Mouse (Mus musculus): ENCODE results near the gene Neu1. TPM values are rescaled to one million over a fixed set of nuclear protein-coding genes. Genes with fewer than 3 reads are reported as not detected.

Neu1 gene
- polyA plus RNA-seq, 1 experiment from 2014 or later = 19.6 TPM

DNA sequence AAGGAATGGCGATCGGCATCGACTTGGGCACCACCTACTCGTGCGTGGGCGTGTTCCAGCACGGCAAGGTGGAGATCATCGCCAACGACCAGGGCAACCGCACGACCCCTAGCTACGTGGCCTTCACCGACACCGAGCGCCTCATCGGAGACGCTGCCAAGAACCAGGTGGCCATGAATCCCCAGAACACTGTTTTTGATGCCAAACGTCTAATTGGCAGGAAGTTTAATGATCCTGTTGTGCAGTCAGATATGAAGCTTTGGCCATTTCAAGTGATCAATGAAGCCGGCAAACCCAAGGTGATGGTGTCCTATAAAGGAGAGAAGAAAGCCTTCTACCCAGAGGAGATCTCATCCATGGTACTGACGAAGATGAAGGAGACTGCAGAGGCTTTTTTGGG is 45.9 kb downstream of the Neu1 start:
- ATAC-seq (ENCODE audit: low FRiP score, low TSS enrichment) = no peak
- H3K36me3 ChIP-seq (ENCODE audit: control insufficient read depth, insufficient read depth, low read length) = no peaks in the 10 kb centered on the region

DNA sequence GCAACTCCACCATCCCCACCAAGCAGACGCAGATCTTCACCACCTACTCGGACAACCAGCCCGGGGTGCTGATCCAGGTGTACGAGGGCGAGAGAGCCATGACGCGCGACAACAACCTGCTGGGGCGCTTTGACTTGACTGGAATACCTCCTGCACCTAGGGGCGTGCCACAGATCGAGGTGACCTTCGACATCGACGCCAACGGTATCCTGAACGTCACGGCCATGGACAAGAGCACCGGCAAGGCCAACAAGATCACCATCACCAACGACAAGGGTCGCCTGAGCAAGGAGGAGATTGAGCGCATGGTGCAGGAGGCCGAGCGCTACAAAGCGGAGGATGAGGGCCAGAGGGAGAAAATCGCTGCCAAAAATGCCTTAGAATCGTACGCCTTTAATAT is 47.2 kb downstream of the Neu1 start:
- Histone ChIP-seq H3K27ac (ENCODE audit: low read depth, low read length) (no peak overlapping the region), H3K27me3 (ENCODE audit: control insufficient read depth, insufficient read depth, low read length) (no peaks in the 10 kb centered on the region), H3K36me3 (ENCODE audit: control insufficient read depth, insufficient read depth, low read length) (no peaks in the 10 kb centered on the region), H3K4me2 (replicated peaks; ENCODE audit: low read depth, low read length) (no peak overlapping the region), H3K9me3 (ENCODE audit: control insufficient read depth, low read length) (no peaks in the 10 kb centered on the region), H3K4me3 (ENCODE audit: low read length) (no peak overlapping the region), H3K9ac (ENCODE audit: low read depth, low read length) (no peak overlapping the region), H3K4me1 (ENCODE audit: control insufficient read depth, insufficient read depth, low read length) (peaks cover 8% of the 10 kb centered on the region; the same call in 1 of the 2 replicates)
- 89% methylated on average over 27 of the region's 27 CpGs for WGBS
- ATAC-seq (ENCODE audit: low FRiP score, low TSS enrichment) = no peak

More for the DNA sequence above, 45.9 kb downstream of the Neu1 start:
- Histone ChIP-seq H3K27ac (ENCODE audit: low read depth, low read length) (no peak overlapping the region), H3K27me3 (ENCODE audit: control insufficient read depth, insufficient read depth, low read length) (no peaks in the 10 kb centered on the region), H3K4me1 (ENCODE audit: control insufficient read depth, insufficient read depth, low read length) (0 out of 2 replicates have a peak, but pooled peaks cover 5% of the 10 kb centered on the region), H3K9me3 (ENCODE audit: control insufficient read depth, low read length) (no peaks in the 10 kb centered on the region), H3K9ac (ENCODE audit: low read depth, low read length) (no peak overlapping the region), H3K4me2 (replicated peaks; ENCODE audit: low read depth, low read length) (no peak overlapping the region), H3K4me3 (ENCODE audit: low read length) (no peak overlapping the region)
- WGBS = 91% methylated on average over 20 of the region's 20 CpGs

DNA sequence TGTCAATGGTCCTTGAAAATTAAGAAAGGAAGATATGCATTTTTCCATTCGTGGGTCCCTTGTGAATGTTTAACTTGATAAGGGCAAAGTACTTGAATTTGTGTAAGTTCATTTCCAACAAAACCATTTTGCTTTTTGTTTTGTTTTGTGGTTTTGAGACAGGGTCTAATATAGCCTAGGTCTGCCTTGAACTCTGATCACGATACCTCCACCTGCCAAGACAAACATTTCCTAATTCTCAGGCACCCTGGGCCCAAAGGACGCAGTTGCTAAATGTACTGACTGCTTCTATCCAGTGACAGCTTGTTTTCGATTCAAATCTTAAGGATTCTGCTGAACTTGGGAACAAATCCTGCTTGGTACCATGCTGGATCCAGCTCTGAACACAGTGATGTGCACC is 48.6 kb downstream of the Neu1 start:
- no peak overlapping the region for H3K4me2 ChIP-seq (replicated peaks; ENCODE audit: low read depth, low read length)
- H3K27ac ChIP-seq (ENCODE audit: low read depth, low read length) = no peak overlapping the region
- no peaks in the 10 kb centered on the region for H3K27me3 ChIP-seq (ENCODE audit: control insufficient read depth, insufficient read depth, low read length)
- H3K9ac ChIP-seq (ENCODE audit: low read depth, low read length) = no peak overlapping the region
- ATAC-seq (ENCODE audit: low FRiP score, low TSS enrichment) = no peak
- no peaks in the 10 kb centered on the region for H3K36me3 ChIP-seq (ENCODE audit: control insufficient read depth, insufficient read depth, low read length)
- no peak overlapping the region for H3K4me3 ChIP-seq (ENCODE audit: low read length)
- H3K4me1 ChIP-seq (ENCODE audit: control insufficient read depth, insufficient read depth, low read length) = peaks cover 8% of the 10 kb centered on the region; the same call in 1 of the 2 replicates
- H3K9me3 ChIP-seq (ENCODE audit: control insufficient read depth, low read length) = no peaks in the 10 kb centered on the region
- WGBS = 92% methylated on average over 4 of the region's 4 CpGs

DNA sequence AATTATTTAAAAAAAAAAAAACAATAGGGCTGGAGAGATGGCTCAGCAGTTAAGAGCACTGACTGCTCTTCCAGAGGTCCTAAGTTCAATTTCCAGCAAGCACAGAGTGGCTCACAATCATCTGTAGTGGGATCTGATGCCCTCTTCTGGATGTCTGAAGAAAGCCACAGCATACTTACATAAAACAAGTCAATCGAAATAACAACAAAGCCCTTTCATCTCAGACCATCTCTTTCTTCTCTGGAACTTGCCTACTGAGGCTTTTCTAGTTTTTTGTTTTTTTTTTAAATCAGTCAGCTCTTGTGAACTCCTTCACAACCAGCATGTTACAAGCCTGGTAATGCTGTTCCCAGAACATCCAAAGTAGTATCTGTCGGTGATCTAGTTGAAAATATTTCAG is 49.6 kb downstream of the Neu1 start:
- H3K4me1 ChIP-seq (ENCODE audit: control insufficient read depth, insufficient read depth, low read length) = peaks cover 8% of the 10 kb centered on the region; the same call in 1 of the 2 replicates
- peak overlapping the region; percentile 84 for H3K4me3 ChIP-seq (ENCODE audit: low read length)
- H3K9me3 ChIP-seq (ENCODE audit: control insufficient read depth, low read length) = no peaks in the 10 kb centered on the region
- H3K9ac ChIP-seq (ENCODE audit: low read depth, low read length) = peak overlapping the region; percentile 94; the same call in 1 of the 2 replicates
- H3K36me3 ChIP-seq (ENCODE audit: control insufficient read depth, insufficient read depth, low read length) = peaks cover 8% of the 10 kb centered on the region
- 23% methylated on average over 2 of the region's 2 CpGs for WGBS
- no peaks in the 10 kb centered on the region for H3K27me3 ChIP-seq (ENCODE audit: control insufficient read depth, insufficient read depth, low read length)
- no peak for ATAC-seq (ENCODE audit: low FRiP score, low TSS enrichment)
- peak overlapping the region; percentile 99; the same call in 1 of the 2 replicates for H3K27ac ChIP-seq (ENCODE audit: low read depth, low read length)
- peak overlapping the region; percentile 71 for H3K4me2 ChIP-seq (replicated peaks; ENCODE audit: low read depth, low read length)

DNA sequence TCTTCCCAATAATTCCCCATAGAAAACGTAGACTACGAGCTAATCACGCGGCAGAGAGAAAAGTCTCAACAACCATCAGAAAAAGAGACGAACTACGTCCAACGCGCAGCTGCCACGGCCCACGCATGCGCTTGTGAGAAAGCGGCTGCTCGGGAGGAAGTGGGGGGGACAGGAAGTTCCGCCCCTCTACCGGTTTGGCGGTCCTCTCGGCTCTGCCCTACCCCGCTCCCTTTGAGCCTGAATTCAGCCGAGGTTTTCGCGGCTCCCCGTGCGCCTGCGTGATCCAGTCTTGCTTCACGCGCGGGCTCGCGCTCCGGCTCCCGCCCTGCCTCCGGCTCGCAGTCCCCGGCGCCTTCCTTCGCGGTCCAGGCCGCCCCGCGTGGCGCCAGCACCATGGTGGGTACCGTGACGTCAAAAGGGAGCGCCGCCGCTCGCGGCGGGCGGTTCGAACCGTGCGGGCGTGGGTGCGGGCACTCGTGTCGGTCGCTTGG is 50.7 kb downstream of the Neu1 start, which contains the start of gene Lsm2:
Lsm2 (plus strand) TSS at position 173 of the 491 bp plus-strand sequence.
- Histone ChIP-seq H3K36me3 (ENCODE audit: control insufficient read depth, insufficient read depth, low read length) (peaks cover 19% of the 10 kb centered on the region), H3K27me3 (ENCODE audit: control insufficient read depth, insufficient read depth, low read length) (no peaks in the 10 kb centered on the region), H3K4me3 (ENCODE audit: low read length) (peak within 1 kb of the TSS; percentile 84), H3K27ac (ENCODE audit: low read depth, low read length) (peak within 1 kb of the TSS; percentile 99), H3K9me3 (ENCODE audit: control insufficient read depth, low read length) (no peaks in the 10 kb centered on the region), H3K4me2 (replicated peaks; ENCODE audit: low read depth, low read length) (peak within 1 kb of the TSS; percentile 71), H3K4me1 (ENCODE audit: control insufficient read depth, insufficient read depth, low read length) (peaks cover 8% of the 10 kb centered on the region; the same call in 1 of the 2 replicates), H3K9ac (ENCODE audit: low read depth, low read length) (peak within 1 kb of the TSS; percentile 94)
- ATAC-seq (ENCODE audit: low FRiP score, low TSS enrichment) = peak; percentile 95
- 1% methylated on average over 57 of the region's 58 CpGs for WGBS

DNA sequence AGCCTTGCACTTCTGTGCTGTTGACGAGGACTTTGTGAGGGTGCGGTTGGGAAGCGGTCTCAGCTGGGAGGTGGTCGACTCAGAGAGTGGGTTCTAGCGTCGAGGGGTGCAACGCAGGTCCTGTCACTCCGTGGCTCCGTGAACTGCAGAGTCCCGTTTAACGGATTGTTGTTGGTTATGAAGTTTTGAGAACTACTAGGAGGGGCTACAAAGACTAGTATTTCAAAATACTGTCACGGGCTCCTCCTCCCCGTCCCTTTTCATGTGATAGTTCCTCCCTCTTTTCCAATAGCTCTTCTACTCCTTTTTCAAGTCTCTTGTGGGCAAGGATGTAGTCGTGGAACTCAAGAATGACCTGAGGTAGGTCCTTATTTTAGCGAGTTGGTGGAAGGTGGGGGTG is 51.3 kb downstream of the Neu1 start:
- H3K9me3 ChIP-seq (ENCODE audit: control insufficient read depth, low read length) = no peaks in the 10 kb centered on the region
- peak overlapping the region; percentile 71 for H3K4me2 ChIP-seq (replicated peaks; ENCODE audit: low read depth, low read length)
- H3K4me3 ChIP-seq (ENCODE audit: low read length) = peak overlapping the region; percentile 84
- no peak; the same call in 1 of the 2 replicates for ATAC-seq (ENCODE audit: low FRiP score, low TSS enrichment)
- peaks cover 20% of the 10 kb centered on the region for H3K36me3 ChIP-seq (ENCODE audit: control insufficient read depth, insufficient read depth, low read length)
- H3K4me1 ChIP-seq (ENCODE audit: control insufficient read depth, insufficient read depth, low read length) = peaks cover 8% of the 10 kb centered on the region; the same call in 1 of the 2 replicates
- peak overlapping the region; percentile 99 for H3K27ac ChIP-seq (ENCODE audit: low read depth, low read length)
- H3K27me3 ChIP-seq (ENCODE audit: control insufficient read depth, insufficient read depth, low read length) = no peaks in the 10 kb centered on the region
- under 1% methylated on average over 15 of the region's 15 CpGs for WGBS
- H3K9ac ChIP-seq (ENCODE audit: low read depth, low read length) = peak overlapping the region; percentile 94

DNA sequence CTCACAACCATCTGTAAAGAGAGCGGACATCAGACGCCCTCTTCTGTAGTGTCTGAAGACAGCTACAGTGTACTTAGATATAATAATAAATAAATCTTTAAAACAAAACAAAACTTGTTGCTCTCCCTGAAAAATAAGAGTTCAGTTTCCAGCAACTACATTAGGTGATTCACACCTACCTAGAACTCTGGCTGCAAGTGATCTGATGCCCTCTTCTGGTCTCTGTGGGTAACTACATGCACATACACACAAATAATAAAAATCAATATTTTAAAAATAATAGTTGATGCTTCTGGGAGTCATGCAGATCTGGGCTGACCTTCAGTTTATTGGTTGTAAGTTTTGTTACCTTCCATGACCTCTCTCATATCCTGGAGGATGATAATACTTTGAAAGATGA is 53.2 kb downstream of the Neu1 start:
- H3K9me3 ChIP-seq (ENCODE audit: control insufficient read depth, low read length) = no peaks in the 10 kb centered on the region
- no peak for ATAC-seq (ENCODE audit: low FRiP score, low TSS enrichment)
- no peak overlapping the region for H3K4me3 ChIP-seq (ENCODE audit: low read length)
- WGBS = 79% methylated on average over 2 of the region's 2 CpGs
- peaks cover 30% of the 10 kb centered on the region for H3K36me3 ChIP-seq (ENCODE audit: control insufficient read depth, insufficient read depth, low read length)
- no peak overlapping the region for H3K4me2 ChIP-seq (replicated peaks; ENCODE audit: low read depth, low read length)
- H3K27ac ChIP-seq (ENCODE audit: low read depth, low read length) = no peak overlapping the region
- H3K9ac ChIP-seq (ENCODE audit: low read depth, low read length) = no peak overlapping the region
- peaks cover 8% of the 10 kb centered on the region; the same call in 1 of the 2 replicates for H3K4me1 ChIP-seq (ENCODE audit: control insufficient read depth, insufficient read depth, low read length)
- no peaks in the 10 kb centered on the region for H3K27me3 ChIP-seq (ENCODE audit: control insufficient read depth, insufficient read depth, low read length)

Other genes starting within 250 kb of the Neu1 start
- gene C4b, start 187.4 kb upstream of the Neu1 start, polyA plus RNA-seq (2014; fragmentation: Nextera tagmentation; extraction: Ambion mirVana) = not detected in 2 replicates
- not detected in 2 replicates for gene Cyp21a1, start 126.7 kb upstream of the Neu1 start, polyA plus RNA-seq (2014; fragmentation: Nextera tagmentation; extraction: Ambion mirVana)
- 25.2 and 28.7 TPM in 2 replicates for gene Stk19, start 94.3 kb upstream of the Neu1 start, polyA plus RNA-seq (2014; fragmentation: Nextera tagmentation; extraction: Ambion mirVana)
- 55.7 and 66.4 TPM in 2 replicates for gene Dxo, start 94.2 kb upstream of the Neu1 start, polyA plus RNA-seq (2014; fragmentation: Nextera tagmentation; extraction: Ambion mirVana)
- gene Skiv2l, start 81.0 kb upstream of the Neu1 start, polyA plus RNA-seq (2014; fragmentation: Nextera tagmentation; extraction: Ambion mirVana) = 22.8 and 45.9 TPM in 2 replicates
- 107 and 119 TPM in 2 replicates for gene Nelfe, start 80.9 kb upstream of the Neu1 start, polyA plus RNA-seq (2014; fragmentation: Nextera tagmentation; extraction: Ambion mirVana)
- gene Cfb, start 68.7 kb upstream of the Neu1 start, polyA plus RNA-seq (2014; fragmentation: Nextera tagmentation; extraction: Ambion mirVana) = 4.0 and 5.4 TPM in 2 replicates
- gene Zbtb12, start 51.8 kb upstream of the Neu1 start, polyA plus RNA-seq (2014; fragmentation: Nextera tagmentation; extraction: Ambion mirVana) = 2.1 and 3.7 TPM in 2 replicates
- gene Gm20547, start 49.2 kb upstream of the Neu1 start, polyA plus RNA-seq (2014; fragmentation: Nextera tagmentation; extraction: Ambion mirVana) = not detected in 2 replicates
- 1.7 and 1.9 TPM in 2 replicates for gene C2, start 33.0 kb upstream of the Neu1 start, polyA plus RNA-seq (2014; fragmentation: Nextera tagmentation; extraction: Ambion mirVana)
- 70.5 and 76.9 TPM in 2 replicates for gene Ehmt2, start 32.8 kb upstream of the Neu1 start, polyA plus RNA-seq (2014; fragmentation: Nextera tagmentation; extraction: Ambion mirVana)
- 5.4 and 7.7 TPM in 2 replicates for gene Slc44a4, start 16.8 kb upstream of the Neu1 start, polyA plus RNA-seq (2014; fragmentation: Nextera tagmentation; extraction: Ambion mirVana)
- gene Hspa1b, start 28.0 kb downstream of the Neu1 start, polyA plus RNA-seq (2014; fragmentation: Nextera tagmentation; extraction: Ambion mirVana) = 0.54 and 0.80 TPM in 2 replicates
- gene Gm20481, start 38.7 kb downstream of the Neu1 start, polyA plus RNA-seq (2014; fragmentation: Nextera tagmentation; extraction: Ambion mirVana) = not detected in 2 replicates
- gene Hspa1a, start 40.9 kb downstream of the Neu1 start, polyA plus RNA-seq (2014; fragmentation: Nextera tagmentation; extraction: Ambion mirVana) = 4.3 and 4.8 TPM in 2 replicates
- gene Hspa1l, start 41.5 kb downstream of the Neu1 start, polyA plus RNA-seq (2014; fragmentation: Nextera tagmentation; extraction: Ambion mirVana) = 0.79 and 1.3 TPM in 2 replicates
- 240 and 246 TPM in 2 replicates for gene Lsm2, start 50.6 kb downstream of the Neu1 start, polyA plus RNA-seq (2014; fragmentation: Nextera tagmentation; extraction: Ambion mirVana)
- gene Vars, start 69.7 kb downstream of the Neu1 start, polyA plus RNA-seq (2014; fragmentation: Nextera tagmentation; extraction: Ambion mirVana) = 96.4 and 137 TPM in 2 replicates
- 0.13 and 0.28 TPM in 2 replicates for gene Vwa7, start 85.3 kb downstream of the Neu1 start, polyA plus RNA-seq (2014; fragmentation: Nextera tagmentation; extraction: Ambion mirVana)
- 6.6 and 10.9 TPM in 2 replicates for gene Sapcd1, start 96.8 kb downstream of the Neu1 start, polyA plus RNA-seq (2014; fragmentation: Nextera tagmentation; extraction: Ambion mirVana)
- gene Msh5, start 115.5 kb downstream of the Neu1 start, polyA plus RNA-seq (2014; fragmentation: Nextera tagmentation; extraction: Ambion mirVana) = 4.9 and 5.9 TPM in 2 replicates
- 72.1 and 172 TPM in 2 replicates for gene Clic1, start 118.7 kb downstream of the Neu1 start, polyA plus RNA-seq (2014; fragmentation: Nextera tagmentation; extraction: Ambion mirVana)
- gene Ddah2, start 127.8 kb downstream of the Neu1 start, polyA plus RNA-seq (2014; fragmentation: Nextera tagmentation; extraction: Ambion mirVana) = 355 and 422 TPM in 2 replicates
- gene Ly6g6c, start 134.1 kb downstream of the Neu1 start, polyA plus RNA-seq (2014; fragmentation: Nextera tagmentation; extraction: Ambion mirVana) = 0.20 and 0.30 TPM in 2 replicates
- 0.36 and 0.46 TPM in 2 replicates for gene Mpig6b, start 134.9 kb downstream of the Neu1 start, polyA plus RNA-seq (2014; fragmentation: Nextera tagmentation; extraction: Ambion mirVana)
- 0.81 and 1.3 TPM in 2 replicates for gene Ly6g6e, start 145.6 kb downstream of the Neu1 start, polyA plus RNA-seq (2014; fragmentation: Nextera tagmentation; extraction: Ambion mirVana)
- 4.3 and 4.8 TPM in 2 replicates for gene Ly6g6d, start 146.8 kb downstream of the Neu1 start, polyA plus RNA-seq (2014; fragmentation: Nextera tagmentation; extraction: Ambion mirVana)
- gene Ly6g6f, start 154.4 kb downstream of the Neu1 start, polyA plus RNA-seq (2014; fragmentation: Nextera tagmentation; extraction: Ambion mirVana) = 0.31 and 0.34 TPM in 2 replicates
- 73.9 and 85.7 TPM in 2 replicates for gene Abhd16a, start 158.0 kb downstream of the Neu1 start, polyA plus RNA-seq (2014; fragmentation: Nextera tagmentation; extraction: Ambion mirVana)
- not detected in 2 replicates for gene Ly6g5c, start 177.0 kb downstream of the Neu1 start, polyA plus RNA-seq (2014; fragmentation: Nextera tagmentation; extraction: Ambion mirVana)
- gene Ly6g5b, start 184.2 kb downstream of the Neu1 start, polyA plus RNA-seq (2014; fragmentation: Nextera tagmentation; extraction: Ambion mirVana) = 1.2 and 1.3 TPM in 2 replicates
- 19.4 and 20.8 TPM in 2 replicates for gene Gpank1, start 190.2 kb downstream of the Neu1 start, polyA plus RNA-seq (2014; fragmentation: Nextera tagmentation; extraction: Ambion mirVana)
- 325 and 334 TPM in 2 replicates for gene Csnk2b, start 190.8 kb downstream of the Neu1 start, polyA plus RNA-seq (2014; fragmentation: Nextera tagmentation; extraction: Ambion mirVana)
- gene D17H6S53E, start 195.1 kb downstream of the Neu1 start, polyA plus RNA-seq (2014; fragmentation: Nextera tagmentation; extraction: Ambion mirVana) = 9.4 and 10.0 TPM in 2 replicates
- 9.7 and 10.4 TPM in 2 replicates for gene Apom, start 200.8 kb downstream of the Neu1 start, polyA plus RNA-seq (2014; fragmentation: Nextera tagmentation; extraction: Ambion mirVana)
- gene Bag6, start 203.9 kb downstream of the Neu1 start, polyA plus RNA-seq (2014; fragmentation: Nextera tagmentation; extraction: Ambion mirVana) = 82.6 and 99.0 TPM in 2 replicates
- 248 and 262 TPM in 2 replicates for gene Prrc2a, start 233.6 kb downstream of the Neu1 start, polyA plus RNA-seq (2014; fragmentation: Nextera tagmentation; extraction: Ambion mirVana)
- gene Aif1, start 244.8 kb downstream of the Neu1 start, polyA plus RNA-seq (2014; fragmentation: Nextera tagmentation; extraction: Ambion mirVana) = 9.7 and 10.9 TPM in 2 replicates